Mouse (Mus musculus) MEL (cell line): Measurements from ENCODE around the gene Ptprj.

ENCODE experiments used
- CTCF ChIP-seq, 3 experiments: IDR thresholded peaks in 2 of 3; conservative IDR thresholded peaks in 1 of 3; 2 replicates each; pipeline ENCODE4 v1.5.1; 2011 to 2012; ENCODE audit warnings: low read length in 3 of 3, low read depth in 2 of 3, mild to moderate bottlenecking in 2 of 3, improper control_type of control experiment in 1 of 3, inconsistent platforms in 1 of 3, mixed read lengths in 1 of 3, moderate library complexity in 1 of 3; ENCODE audit not compliant: control insufficient read depth in 1 of 3, insufficient read depth in 1 of 3, poor library complexity in 1 of 3, severe bottlenecking in 1 of 3
- EP300 ChIP-seq, 2 experiments: IDR thresholded peaks; 2 replicates each; pipeline ENCODE4 v1.6.1; 2011; ENCODE audit warnings: improper control_type of control experiment in 2 of 2, low read length in 2 of 2, low read depth in 1 of 2, mild to moderate bottlenecking in 1 of 2
- GABPA ChIP-seq: IDR thresholded peaks from 2 replicates; pipeline ENCODE4 v1.6.1; 2012; ENCODE audit warnings: low read depth, mild to moderate bottlenecking, inconsistent platforms, low read length, improper control_type of control experiment, moderate library complexity
- MYC ChIP-seq: IDR thresholded peaks from 2 replicates; pipeline ENCODE4 v1.6.1; 2011; ENCODE audit warnings: low read depth, mild to moderate bottlenecking, low read length, improper control_type of control experiment, moderate library complexity
- NRF1 ChIP-seq: IDR thresholded peaks from 2 replicates; pipeline ENCODE4 v1.6.1; 2014; ENCODE audit warnings: low read depth, mild to moderate bottlenecking, inconsistent platforms, low read length, improper control_type of control experiment, moderate library complexity; ENCODE audit not compliant: poor library complexity, insufficient read depth, severe bottlenecking
- SIN3A ChIP-seq: IDR thresholded peaks from 2 replicates; pipeline ENCODE4 v1.6.1; 2012; ENCODE audit warnings: low read length, improper control_type of control experiment, inconsistent platforms
- ZKSCAN1 ChIP-seq: IDR thresholded peaks from 2 replicates; pipeline ENCODE4 v1.6.1; 2012; ENCODE audit warnings: low read depth, mild to moderate bottlenecking, inconsistent platforms, low read length, improper control_type of control experiment, moderate library complexity

GRCm38 (mm10) chr2:90528107-90528506, 52.3 kb downstream of the Ptprj start:
- TF ChIP-seq SIN3A, result no peak
- TF ChIP-seq ZKSCAN1, result no peak
- no peak for TF ChIP-seq MYC
- no peak for TF ChIP-seq NRF1
- no peak for TF ChIP-seq EP300 (IDR thresholded peaks at IDR 0.05; ENCODE audit: low read depth in 1 of 2, low read length in 2 of 2)
- no peak for TF ChIP-seq CTCF (IDR thresholded peaks at IDR 0.05 in 2 of 3, conservative IDR thresholded peaks at IDR 0.05 in 1 of 3; ENCODE audit: control insufficient read depth in 1 of 3, insufficient read depth in 1 of 3, low read depth in 2 of 3, low read length in 3 of 3, poor library complexity in 1 of 3, severe bottlenecking in 1 of 3)
- no peak for TF ChIP-seq GABPA
